Mouse (Mus musculus): Measurements from ENCODE around the gene Mtmr4.

DNA sequence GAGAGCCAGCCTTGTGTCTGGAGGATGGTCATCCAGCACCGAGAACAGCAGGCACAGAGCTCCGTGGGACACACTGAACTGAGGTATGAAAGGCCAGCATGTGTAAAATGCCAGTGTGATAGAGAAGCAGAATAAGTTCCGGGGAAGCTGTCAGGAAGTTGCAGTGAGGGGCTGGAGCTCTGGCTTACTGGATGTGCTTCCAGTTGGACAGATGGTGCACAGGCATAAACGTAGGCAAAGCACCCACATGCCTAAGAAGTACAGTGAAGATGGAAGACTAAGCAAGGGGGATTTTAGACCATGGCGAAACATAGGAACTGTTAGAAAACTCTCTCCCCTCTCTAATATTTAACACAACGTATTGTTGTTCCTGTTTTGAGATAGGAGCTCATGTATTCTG lies 30.8 kb upstream of the Mtmr4 start:
- TF ChIP-seq USF1 (IDR thresholded peaks at IDR 0.05; ENCODE audit: low read depth, low read length): no peak
- no peak for TF ChIP-seq POLR2AphosphoS2 (IDR thresholded peaks at IDR 0.05; ENCODE audit: low read depth, low read length)
- no peak for TF ChIP-seq CHD2 (IDR thresholded peaks at IDR 0.05; ENCODE audit: low read length)
- TF ChIP-seq CTCF (conservative IDR thresholded peaks at IDR 0.05 in 1 of 2, IDR thresholded peaks at IDR 0.05 in 1 of 2; ENCODE audit: low read depth in 2 of 2, low read length in 2 of 2): no peak
- TF ChIP-seq POLR2A (IDR thresholded peaks at IDR 0.05; ENCODE audit: low read depth, low read length): no peak
- TF ChIP-seq TBP (conservative IDR thresholded peaks at IDR 0.05; ENCODE audit: low read depth, low read length): no peak
- TF ChIP-seq JUN (IDR thresholded peaks at IDR 0.05; ENCODE audit: insufficient read depth, low read depth, low read length): no peak
- no peak for TF ChIP-seq MAZ (IDR thresholded peaks at IDR 0.05; ENCODE audit: low read depth, low read length)
- TF ChIP-seq SMC3 (IDR thresholded peaks at IDR 0.05; ENCODE audit: low read depth, low read length): no peak

Measured in CH12.LX (cell line).